Mouse (Mus musculus) lung, embryonic 16.5 days (tissue): Measurements from ENCODE around the gene Osbpl5. TPM values are rescaled to one million over a fixed set of nuclear protein-coding genes. Genes with fewer than 3 reads are reported as not detected.
A peak's percentile ranks its signal among the peaks of the same experiment; 100 is the strongest.
"Not testable (repeated sequence)": the region's sequence is repeated elsewhere in the genome, so short reads cannot be mapped to it uniquely, and the experiment has no call there.

Experiments
- ATAC-seq: fragments of 200-750 bp; cut with Nextera tagmentation; 2 replicates; pipeline ENCODE4 v1.8.0; 2017; ENCODE audit warnings: low read depth, mild to moderate bottlenecking, moderate library complexity
- H3K27ac ChIP-seq: fragments of 300-500 bp; sonication (generic); 2 replicates; pipeline ENCODE4 v1.5.1; 2014; ENCODE audit warnings: mild to moderate bottlenecking, control low read depth, low read length
- H3K27me3 ChIP-seq: fragments of 300-500 bp; sonication (generic); 2 replicates; pipeline ENCODE4 v1.6.1; 2014; ENCODE audit warnings: low read depth, low read length, mixed read lengths; ENCODE audit not compliant: control insufficient read depth, insufficient read depth
- H3K36me3 ChIP-seq: fragments of 300-500 bp; sonication (generic); 2 replicates; pipeline ENCODE4 v1.6.1; 2014; ENCODE audit warnings: low read length; ENCODE audit not compliant: control insufficient read depth, insufficient read depth
- H3K4me1 ChIP-seq: fragments of 300-500 bp; sonication (generic); replicated peaks from 2 replicates; pipeline ENCODE4 v1.6.1; 2014; ENCODE audit warnings: low read length, mixed read lengths; ENCODE audit not compliant: control insufficient read depth, insufficient read depth
- H3K4me2 ChIP-seq: fragments of 300-500 bp; sonication (generic); 2 replicates; pipeline ENCODE4 v1.6.1; 2014; ENCODE audit warnings: low read depth, low read length, control low read depth
- H3K4me3 ChIP-seq: fragments of 300-500 bp; sonication (generic); 2 replicates; pipeline ENCODE4 v1.5.1; 2014; ENCODE audit warnings: mild to moderate bottlenecking, low read length, control low read depth
- H3K9ac ChIP-seq: fragments of 300-500 bp; sonication (generic); 2 replicates; pipeline ENCODE4 v1.6.1; 2014; ENCODE audit warnings: low read length, control low read depth
- H3K9me3 ChIP-seq: fragments of 300-500 bp; sonication (generic); 2 replicates; pipeline ENCODE4 v1.6.1; 2016; ENCODE audit warnings: low read length; ENCODE audit not compliant: control insufficient read depth
- WGBS: fragments of 180-500 bp; shearing (Covaris S2); extraction: QIAGEN DNeasy Blood & Tissue Kit; methylation state at CpG from one replicate; pipeline ENCODE4 v1.1.7; 2014; 5-methylcytosine and 5-hydroxymethylcytosine counted together
- polyA plus RNA-seq: library from polyadenylated mRNA; unstranded; fragments of >200 nt; fragmentation: Nextera tagmentation; extraction: Ambion mirVana; gene quantifications from 2 replicates; pipeline ENCODE4 v1.2.1, GENCODE M21; 2015

Osbpl5 gene
- polyA plus RNA-seq, 1 experiment from 2014 or later, result 45.5 TPM

DNA sequence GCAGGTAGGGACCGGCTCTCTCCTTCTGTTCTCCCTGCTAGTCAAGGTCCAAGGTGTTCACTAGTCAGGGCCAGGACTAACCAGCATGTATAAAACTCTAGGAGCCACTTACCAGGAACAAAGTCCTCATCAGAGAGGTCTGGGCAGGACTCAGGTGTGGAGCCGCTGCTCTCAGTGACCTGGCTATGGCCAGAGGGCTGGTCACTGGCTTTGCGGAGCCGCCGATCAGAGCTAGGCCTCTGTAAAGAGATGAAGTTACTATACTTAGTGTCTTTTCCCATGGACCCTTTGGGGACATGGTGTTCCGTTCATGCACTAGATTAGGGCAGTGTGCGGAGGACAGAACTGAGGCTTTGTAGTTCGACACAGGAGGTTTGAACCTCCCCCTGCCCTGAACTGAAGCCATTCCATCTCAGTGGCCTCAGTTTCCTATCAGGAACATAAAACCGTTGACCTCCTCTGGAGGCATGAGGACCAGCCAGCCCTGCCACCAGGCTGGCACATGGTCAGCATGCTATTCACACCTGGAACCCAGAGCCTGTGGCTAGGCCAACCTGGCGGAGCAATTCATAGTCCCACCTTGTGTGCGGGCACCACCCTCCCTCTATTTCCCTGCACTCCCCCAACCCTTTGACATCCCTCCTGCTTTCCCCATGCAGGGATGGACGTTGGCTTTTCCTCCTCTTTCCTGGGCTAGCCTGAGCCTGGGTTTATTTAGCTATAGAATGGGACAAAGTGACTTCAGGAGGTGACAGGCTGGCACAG lies 63.9 kb downstream of the Osbpl5 start:
- H3K4me2 ChIP-seq, result no peak overlapping the region
- H3K4me1 ChIP-seq, result no peaks in the 10 kb centered on the region
- H3K4me3 ChIP-seq, result no peak overlapping the region
- WGBS, result 82% methylated on average over 12 of the region's 12 CpGs
- no peak overlapping the region for H3K27ac ChIP-seq
- H3K27me3 ChIP-seq, result no peaks in the 10 kb centered on the region
- no peak overlapping the region for H3K9ac ChIP-seq
- ATAC-seq, result no peak
- no peaks in the 10 kb centered on the region for H3K9me3 ChIP-seq
- H3K36me3 ChIP-seq, result peaks cover 64% of the 10 kb centered on the region

DNA sequence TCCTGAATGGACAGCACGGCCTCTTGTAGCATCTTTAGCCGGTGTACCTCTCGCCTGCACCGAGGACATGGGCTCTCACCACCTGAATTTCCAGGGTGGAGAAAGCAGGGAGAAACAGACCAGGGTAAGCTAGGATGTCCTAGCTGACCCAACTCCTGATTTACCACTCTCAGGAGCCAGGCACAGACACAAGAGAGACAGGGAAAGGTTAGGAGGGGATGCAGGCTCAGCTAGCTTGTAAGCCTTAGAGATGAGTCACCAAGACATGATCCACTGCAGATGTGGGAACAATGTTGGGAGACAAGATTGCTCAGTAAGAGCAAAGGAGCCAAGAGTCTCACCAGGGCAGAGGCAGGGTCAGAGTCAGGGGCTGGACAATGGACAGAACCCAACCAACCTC lies 64.9 kb downstream of the Osbpl5 start:
- H3K4me3 ChIP-seq, result no peak overlapping the region
- H3K4me2 ChIP-seq, result no peak overlapping the region
- no peak for ATAC-seq
- H3K9ac ChIP-seq, result no peak overlapping the region
- H3K4me1 ChIP-seq, result no peaks in the 10 kb centered on the region
- H3K9me3 ChIP-seq, result no peaks in the 10 kb centered on the region
- no peaks in the 10 kb centered on the region for H3K27me3 ChIP-seq
- H3K36me3 ChIP-seq, result peaks cover 58% of the 10 kb centered on the region
- WGBS, result 94% methylated on average over 4 of the region's 4 CpGs
- H3K27ac ChIP-seq, result no peak overlapping the region

DNA sequence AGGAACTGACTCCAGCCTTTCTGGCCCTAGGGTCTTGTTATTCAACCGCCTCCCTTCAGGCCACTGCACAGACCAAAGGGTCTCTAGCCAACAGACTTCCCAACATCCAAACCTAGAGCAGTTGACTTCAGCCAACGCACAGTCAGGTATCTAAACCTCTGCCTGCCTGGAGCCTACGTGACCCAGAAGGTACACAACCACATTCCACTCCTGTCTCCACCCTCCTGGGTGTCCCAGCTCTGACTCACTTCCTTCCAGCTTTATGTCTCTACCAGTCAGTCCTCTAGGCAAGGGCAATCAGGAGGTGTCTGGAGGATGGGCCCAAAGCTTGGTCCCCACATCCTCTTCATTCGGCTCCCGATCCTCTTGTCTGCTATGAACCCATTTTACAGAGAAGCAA lies 65.6 kb downstream of the Osbpl5 start:
- no peak overlapping the region for H3K4me2 ChIP-seq
- H3K4me3 ChIP-seq, result no peak overlapping the region
- no peak for ATAC-seq
- no peaks in the 10 kb centered on the region for H3K27me3 ChIP-seq
- H3K9ac ChIP-seq, result no peak overlapping the region
- no peak overlapping the region for H3K27ac ChIP-seq
- WGBS, result 92% methylated on average over 5 of the region's 5 CpGs
- peaks cover 51% of the 10 kb centered on the region for H3K36me3 ChIP-seq
- H3K9me3 ChIP-seq, result no peaks in the 10 kb centered on the region
- no peaks in the 10 kb centered on the region for H3K4me1 ChIP-seq

DNA sequence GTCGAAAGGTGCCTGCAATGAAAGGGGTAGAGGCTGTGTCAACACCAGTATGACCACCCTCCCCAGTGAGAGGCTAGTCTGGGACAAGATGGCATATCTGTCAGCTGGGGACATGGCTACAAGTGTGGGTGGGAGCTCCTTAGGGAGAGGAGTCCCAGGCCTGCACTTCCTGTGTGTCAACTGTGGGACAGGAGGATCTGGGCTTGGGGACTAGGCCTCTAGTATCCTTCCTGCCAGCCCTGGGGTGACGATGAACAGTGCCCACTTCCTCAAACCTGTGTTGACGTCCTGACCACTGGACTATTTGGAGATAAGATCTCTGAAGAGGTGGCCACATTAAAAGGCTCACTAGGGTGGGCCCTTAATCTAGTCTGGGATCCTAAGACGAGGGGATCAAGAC lies 66.8 kb downstream of the Osbpl5 start:
- 60% methylated on average over 4 of the region's 4 CpGs for WGBS
- ATAC-seq, result no peak
- H3K4me1 ChIP-seq, result no peaks in the 10 kb centered on the region

DNA sequence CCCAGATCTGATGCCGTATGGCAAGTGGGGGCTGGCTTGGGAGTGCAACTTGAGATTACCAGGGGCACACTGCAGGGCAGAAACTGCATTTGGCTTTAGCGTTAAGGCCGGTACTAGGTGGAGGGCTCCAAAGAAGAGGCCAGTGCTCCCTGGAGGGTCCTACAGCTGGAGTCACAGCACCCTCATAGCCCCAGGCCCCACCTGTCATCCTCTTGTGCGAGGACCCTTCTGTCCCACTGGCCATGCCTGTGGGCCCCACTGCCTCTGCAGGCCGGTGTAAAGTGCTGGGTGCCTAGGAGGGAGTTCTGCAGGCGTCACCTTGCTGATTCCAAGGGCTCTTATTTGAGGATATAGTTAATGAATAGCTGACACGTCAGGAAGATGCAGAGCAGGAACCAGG lies 67.3 kb downstream of the Osbpl5 start:
- H3K4me2 ChIP-seq, result no peak overlapping the region
- H3K27ac ChIP-seq, result no peak overlapping the region
- no peak overlapping the region for H3K4me3 ChIP-seq
- 66% methylated on average over 7 of the region's 7 CpGs for WGBS
- H3K9ac ChIP-seq, result no peak overlapping the region
- no peaks in the 10 kb centered on the region for H3K4me1 ChIP-seq
- H3K9me3 ChIP-seq, result no peaks in the 10 kb centered on the region
- no peaks in the 10 kb centered on the region for H3K27me3 ChIP-seq
- ATAC-seq, result no peak
- H3K36me3 ChIP-seq, result peaks cover 41% of the 10 kb centered on the region

More for the DNA sequence above, 66.8 kb downstream of the Osbpl5 start:
- Histone ChIP-seq H3K4me2 (no peak overlapping the region), H3K27ac (no peak overlapping the region), H3K9me3 (no peaks in the 10 kb centered on the region), H3K36me3 (peaks cover 45% of the 10 kb centered on the region), H3K9ac (no peak overlapping the region), H3K4me3 (no peak overlapping the region), H3K27me3 (no peaks in the 10 kb centered on the region)

DNA sequence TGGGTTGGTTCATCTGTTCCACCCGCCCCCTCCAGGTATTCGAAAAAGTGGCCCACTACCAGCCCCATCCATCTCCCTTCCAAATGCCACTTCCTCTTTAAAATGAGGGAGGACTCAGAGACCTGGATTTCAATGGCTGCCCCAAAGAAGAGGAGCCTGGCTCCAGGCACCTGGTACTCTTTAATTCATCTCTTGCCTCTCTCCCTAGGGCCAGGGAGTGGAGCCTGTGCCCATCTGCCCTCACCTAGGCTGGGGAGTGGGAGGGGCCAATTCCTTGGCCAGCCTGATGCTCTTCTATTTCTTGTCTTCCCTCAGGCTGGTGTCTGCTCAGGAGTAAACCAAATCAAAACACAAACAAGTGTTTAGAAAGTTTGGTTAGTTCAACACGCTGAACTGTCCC lies 70.1 kb downstream of the Osbpl5 start:
- not testable (repeated sequence) for H3K27ac ChIP-seq, H3K9me3 ChIP-seq, H3K4me1 ChIP-seq, H3K9ac ChIP-seq, H3K4me3 ChIP-seq, ATAC-seq, H3K27me3 ChIP-seq, H3K4me2 ChIP-seq
- 84% methylated on average over 3 of the region's 3 CpGs for WGBS
- H3K36me3 ChIP-seq, result peaks cover 18% of the 10 kb centered on the region

DNA sequence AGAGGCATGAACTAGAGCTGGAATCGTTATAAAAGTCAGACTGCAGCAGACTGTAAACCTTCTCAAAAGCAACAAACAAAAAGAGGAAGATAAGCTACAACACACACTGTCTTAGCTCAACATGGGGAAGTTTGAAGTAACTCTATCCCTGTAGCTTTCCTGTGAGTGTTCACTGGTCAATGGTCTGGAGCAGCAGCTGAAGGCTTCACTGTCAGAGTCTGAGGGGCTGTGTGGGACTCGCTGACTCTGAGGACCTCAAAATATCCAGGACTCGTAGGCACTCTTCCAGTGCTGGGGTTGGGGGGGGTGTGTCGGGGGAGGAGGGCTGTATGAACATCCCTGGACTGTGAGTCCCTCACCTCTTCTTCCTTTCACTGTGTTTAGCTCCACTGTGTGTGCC lies 70.6 kb downstream of the Osbpl5 start:
- H3K9me3 ChIP-seq, H3K4me1 ChIP-seq, H3K27ac ChIP-seq, H3K9ac ChIP-seq, H3K4me3 ChIP-seq, H3K4me2 ChIP-seq, H3K27me3 ChIP-seq: not testable (repeated sequence)
- ATAC-seq, result peak; percentile 11; the same call in 1 of the 2 replicates
- H3K36me3 ChIP-seq, result peaks cover 14% of the 10 kb centered on the region; the same call in 1 of the 2 replicates
- WGBS, result 51% methylated on average over 4 of the region's 4 CpGs

DNA sequence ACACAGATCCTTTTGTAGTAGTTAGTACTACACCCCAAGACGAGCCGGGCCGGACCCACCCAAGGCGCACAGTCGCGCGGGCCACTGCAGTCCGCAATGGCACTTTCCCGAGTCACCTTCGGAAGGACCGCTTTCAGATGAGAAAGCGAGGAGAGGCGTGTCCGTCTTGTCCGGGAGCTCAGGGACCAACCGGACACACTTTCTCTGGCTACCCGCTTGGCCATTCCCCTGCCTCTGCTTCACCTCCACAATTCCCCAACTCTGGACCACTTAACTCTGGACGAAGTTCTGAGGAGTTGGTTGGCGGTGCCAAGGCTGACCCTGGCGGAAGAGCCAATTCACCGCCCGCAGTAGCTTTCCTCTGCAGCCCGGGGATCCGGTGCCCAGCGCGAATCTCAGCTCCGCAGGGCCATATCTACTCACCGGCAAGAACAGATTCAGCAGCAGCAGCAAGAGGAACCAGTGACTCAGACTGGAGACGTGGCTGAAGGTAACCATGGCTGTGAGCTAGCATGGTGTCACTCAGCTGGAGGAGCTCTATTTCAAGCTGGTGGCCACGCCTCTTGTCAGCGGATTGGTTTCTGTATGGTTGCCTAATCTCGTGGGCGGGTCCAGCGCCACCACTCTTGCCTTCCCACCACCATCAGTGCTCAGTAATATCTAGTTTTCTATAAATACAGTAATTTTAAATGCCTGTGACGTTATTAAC lies 71.3 kb downstream of the Osbpl5 start, which contains the start of gene Tnfrsf23:
Gene Tnfrsf23, minus strand, starts transcription at position 514 of the 709 bp plus-strand sequence.
- under 1% methylated on average over 35 of the region's 35 CpGs for WGBS
- Histone ChIP-seq H3K9ac (peak within 1 kb of the TSS; percentile 48), H3K9me3 (no peaks in the 10 kb centered on the region), H3K27ac (no peak within 1 kb of the TSS), H3K4me3 (peak within 1 kb of the TSS; percentile 52), H3K4me1 (no peaks in the 10 kb centered on the region), H3K36me3 (peaks cover 9% of the 10 kb centered on the region; the same call in 1 of the 2 replicates), H3K27me3 (no peaks in the 10 kb centered on the region), H3K4me2 (peak within 1 kb of the TSS; percentile 79)
- peak; percentile 96 for ATAC-seq

DNA sequence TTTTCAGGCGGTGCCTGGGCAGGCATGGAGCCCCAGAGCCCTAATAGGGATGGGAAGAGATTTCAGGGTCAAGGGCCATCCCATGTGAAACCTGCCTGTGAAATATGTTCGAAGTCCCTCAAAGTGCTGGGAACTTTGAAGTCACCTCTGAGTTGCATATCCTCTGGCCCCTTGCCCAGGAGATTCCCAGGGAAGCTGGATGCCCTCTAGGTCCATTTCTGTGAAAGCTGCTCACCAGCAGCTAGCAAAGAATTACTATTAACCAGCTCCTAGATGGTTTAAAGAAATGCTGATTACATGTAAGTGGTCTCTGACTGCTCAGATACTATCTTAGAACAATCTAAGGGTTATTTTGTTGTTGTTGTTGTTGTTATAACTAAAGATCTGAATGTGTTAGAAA lies 72.2 kb downstream of the Osbpl5 start:
- H3K9me3 ChIP-seq, H3K27me3 ChIP-seq, H3K4me1 ChIP-seq, ATAC-seq, H3K27ac ChIP-seq, H3K4me2 ChIP-seq, H3K9ac ChIP-seq, H3K36me3 ChIP-seq, H3K4me3 ChIP-seq: not testable (repeated sequence)
- 73% methylated on average over 1 of the region's 2 CpGs for WGBS
